Mouse (Mus musculus) left cerebral cortex, postnatal 14 days (tissue): ENCODE results near the gene Neurod2. TPM values are rescaled to one million over a fixed set of nuclear protein-coding genes. Genes with fewer than 3 reads are reported as not detected.

ENCODE experiments used
- DNase-seq, 2 experiments: peaks; one replicate each; pipeline ENCODE4 v3.0.0; 2021 to 2022; ENCODE audit warnings: low spot score in 2 of 2, mixed read lengths in 1 of 2
- intact Hi-C: fragments of 180-260 bp; cut with DNase I; formaldehyde crosslinking; loops from one replicate; pipeline ENCODE4 v1.15.1; 2025
- total RNA-seq, 2 experiments: library from RNA; stranded (reverse); gene quantifications; 2 replicates each; pipeline ENCODE4 v1.2.3; 2021

Gene Neurod2
- total RNA-seq, 2 experiments from 2014 or later = 65.9 to 67.1 TPM

DNA sequence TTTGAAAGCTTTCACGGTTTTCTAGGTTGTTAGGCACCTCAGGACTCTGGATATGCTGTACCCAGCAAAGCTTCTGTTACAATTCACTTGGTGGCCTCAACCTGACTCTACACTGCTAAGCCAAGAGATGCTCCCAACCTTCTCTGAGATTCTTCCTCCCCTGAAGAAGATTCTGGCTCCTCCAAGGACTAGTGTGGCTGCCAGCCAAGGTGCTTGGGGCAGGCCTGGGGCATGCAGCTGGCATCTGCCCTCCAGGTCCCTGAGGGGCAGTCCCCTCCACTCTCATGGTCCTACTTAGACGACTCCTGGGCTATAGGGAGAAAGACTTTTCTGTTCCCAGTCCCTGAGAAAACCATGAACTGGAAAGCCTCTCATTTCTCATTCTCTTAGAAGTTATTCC lies 38.5 kb downstream of the Neurod2 start:
- intact Hi-C loops = no loop called here
- no peak for DNase-seq

DNA sequence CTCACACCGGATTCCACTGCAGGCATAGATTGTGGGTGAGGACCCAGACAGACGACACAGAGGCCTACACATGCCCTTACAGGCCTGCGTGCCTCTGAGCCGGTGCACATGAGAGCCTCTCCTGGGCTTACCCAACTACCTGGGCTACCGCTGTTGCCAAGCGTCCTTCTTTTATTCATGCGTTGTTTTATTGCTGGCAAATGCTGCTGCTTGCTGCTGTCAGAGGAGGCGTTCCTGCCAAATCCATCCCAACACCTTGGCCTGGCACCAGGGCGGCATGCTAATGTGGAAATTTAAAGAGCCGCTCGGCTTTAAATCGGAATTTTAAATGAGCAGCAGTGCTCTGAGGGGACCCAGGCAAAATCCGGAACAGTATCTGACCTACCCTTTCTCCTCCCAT lies 39.6 kb downstream of the Neurod2 start:
- intact Hi-C loops = no loop called here
- peak in 1 of 2 experiments; percentile 64 for DNase-seq

DNA sequence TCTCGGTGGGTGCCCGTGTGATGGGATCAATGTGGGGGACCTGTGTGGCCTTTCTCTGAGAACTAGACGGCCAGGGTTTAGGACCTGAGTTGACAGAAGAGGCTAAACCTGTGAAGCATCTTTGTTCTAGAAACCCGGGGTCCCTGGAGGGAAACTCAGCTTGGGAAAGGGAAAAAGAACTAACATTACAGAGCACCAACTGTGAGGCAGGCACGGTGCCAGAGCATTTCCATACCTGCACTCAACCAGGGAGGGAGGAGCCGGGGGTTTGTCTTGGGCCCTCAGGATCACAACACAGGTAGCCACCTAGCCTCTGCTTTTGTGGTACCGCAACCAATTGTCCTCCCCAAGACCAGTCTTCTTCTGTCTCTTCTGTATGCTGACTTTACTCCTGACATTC lies 41.5 kb downstream of the Neurod2 start:
- intact Hi-C loops = no loop called here
- DNase-seq = no peak

DNA sequence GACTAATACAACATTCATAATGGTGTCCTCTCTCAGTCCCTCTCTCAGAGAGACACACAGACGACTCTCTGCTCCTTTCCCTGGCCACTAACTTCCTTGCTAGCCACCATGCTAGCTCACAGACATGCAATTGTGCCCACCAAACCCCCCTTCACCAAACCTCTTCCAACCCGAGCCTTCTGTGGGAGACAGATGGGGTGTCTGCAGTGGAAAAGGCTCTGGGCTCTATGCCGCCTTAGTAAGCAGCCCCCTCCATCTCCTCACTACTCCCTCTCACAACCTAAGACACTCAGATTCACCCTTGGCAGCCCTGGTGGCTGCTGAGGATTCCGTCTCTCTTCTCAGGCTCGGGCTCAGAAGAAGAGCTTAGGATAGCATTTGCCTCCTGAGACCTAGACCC lies 41.9 kb downstream of the Neurod2 start:
- intact Hi-C loops = no loop called here
- no peak for DNase-seq

DNA sequence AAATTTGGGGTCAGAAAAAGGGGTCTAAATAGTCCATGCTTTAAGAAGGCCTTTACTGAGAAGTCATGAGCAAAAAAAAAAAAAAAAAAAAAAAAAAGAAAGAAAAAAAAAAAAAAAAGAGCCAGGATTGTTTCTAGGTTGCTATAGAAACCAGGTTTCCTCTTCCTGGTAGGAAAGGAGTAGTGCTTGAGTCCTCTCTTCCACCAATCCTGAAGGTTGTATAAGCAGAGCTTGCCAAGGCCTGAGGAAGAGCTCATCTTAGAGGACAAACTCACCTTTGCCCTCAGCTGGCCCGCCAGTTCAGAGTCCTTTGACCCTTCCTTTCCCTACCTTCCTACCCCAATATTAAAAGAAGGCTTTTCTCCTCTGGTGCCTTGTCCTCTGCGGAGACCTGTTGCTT lies 44.1 kb downstream of the Neurod2 start:
- intact Hi-C loops = no loop called here
- DNase-seq = no peak

DNA sequence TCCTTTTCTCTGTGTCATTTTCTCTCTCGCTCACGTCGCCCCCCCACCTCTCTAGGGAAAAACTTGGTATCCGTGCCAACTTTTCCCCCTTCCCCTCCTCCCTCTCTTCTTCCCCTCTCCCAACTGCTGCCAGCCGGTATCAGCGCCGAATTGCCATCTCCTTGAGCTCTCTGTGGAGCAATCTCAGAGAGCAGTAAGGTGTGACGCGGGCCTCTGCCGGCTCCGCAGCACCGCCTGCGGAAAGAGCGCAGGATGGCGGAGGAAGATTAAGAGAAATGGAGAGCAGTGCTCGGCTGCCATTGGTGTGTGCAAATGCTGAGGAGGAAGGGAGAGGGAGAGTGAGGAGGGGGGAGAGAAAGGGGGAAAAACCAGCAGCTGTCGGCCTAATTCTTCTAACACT lies 45.2 kb downstream of the Neurod2 start:
- intact Hi-C loops = no loop called here
- DNase-seq = peak; percentile 66 to 70

DNA sequence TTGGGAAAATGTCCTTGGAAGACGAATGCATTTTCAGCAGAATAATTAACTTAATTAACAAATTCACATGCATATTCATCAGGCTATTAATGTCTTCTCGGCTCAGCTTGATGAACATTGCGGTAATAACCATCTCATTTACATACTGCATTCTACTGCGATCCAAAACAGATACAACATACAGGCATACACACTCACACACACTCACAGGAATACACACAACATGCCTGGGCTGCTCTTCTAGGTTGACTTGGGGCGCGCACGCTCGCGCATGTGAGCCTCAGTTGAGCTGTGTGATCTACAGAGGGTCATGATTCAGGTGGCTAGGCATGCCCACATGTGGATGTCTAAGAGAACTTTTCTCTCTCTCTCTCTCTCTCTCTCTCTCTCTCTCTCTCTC lies 45.7 kb downstream of the Neurod2 start:
- DNase-seq = no peak
- intact Hi-C loops = no loop called here

Other genes starting within 250 kb of the Neurod2 start
- 10 to 100 TPM; 31.1 to 35.7 TPM for gene Fbxl20, start 179.2 kb downstream of the Neurod2 start, total RNA-seq
- gene Med1, start 136.4 kb downstream of the Neurod2 start, total RNA-seq = 10 to 100 TPM; 46.9 to 52.8 TPM
- 10 to 100 TPM; 34.2 to 34.8 TPM for gene Cdk12, start 126.6 kb downstream of the Neurod2 start, total RNA-seq
- 100 to 1,000 TPM; 101 to 133 TPM for gene Ppp1r1b, start 18.8 kb upstream of the Neurod2 start, total RNA-seq
- gene Stard3, start 28.7 kb upstream of the Neurod2 start, total RNA-seq = 10 to 100 TPM; 24.9 to 27.2 TPM
- gene Tcap, start 54.2 kb upstream of the Neurod2 start, total RNA-seq = 10 to 100 TPM in 1 of 2 experiments, 1 to 10 TPM in 1; 8.8 to 13.1 TPM
- 1 to 10 TPM in 1 of 2 experiments, under 1 TPM in 1; 0.78 to 1.0 TPM for gene Pnmt, start 56.8 kb upstream of the Neurod2 start, total RNA-seq
- 10 to 100 TPM; 10.7 to 11.1 TPM for gene Pgap3, start 70.8 kb upstream of the Neurod2 start, total RNA-seq
- gene Erbb2, start 82.8 kb upstream of the Neurod2 start, total RNA-seq = 1 to 10 TPM; 2.0 to 3.2 TPM
- gene Mien1, start 109.3 kb upstream of the Neurod2 start, total RNA-seq = 100 to 1,000 TPM; 105 to 106 TPM
- gene Grb7, start 116.7 kb upstream of the Neurod2 start, total RNA-seq = 1 to 10 TPM; 1.6 to 4.4 TPM
- gene Ikzf3, start 216.4 kb upstream of the Neurod2 start, total RNA-seq = under 1 TPM; 0.21 to 0.62 TPM
- gene Zpbp2, start 221.4 kb upstream of the Neurod2 start, total RNA-seq = not detected